24 mouse cellular contexts compared by ENCODE assay signal in the genomic region with DNA sequence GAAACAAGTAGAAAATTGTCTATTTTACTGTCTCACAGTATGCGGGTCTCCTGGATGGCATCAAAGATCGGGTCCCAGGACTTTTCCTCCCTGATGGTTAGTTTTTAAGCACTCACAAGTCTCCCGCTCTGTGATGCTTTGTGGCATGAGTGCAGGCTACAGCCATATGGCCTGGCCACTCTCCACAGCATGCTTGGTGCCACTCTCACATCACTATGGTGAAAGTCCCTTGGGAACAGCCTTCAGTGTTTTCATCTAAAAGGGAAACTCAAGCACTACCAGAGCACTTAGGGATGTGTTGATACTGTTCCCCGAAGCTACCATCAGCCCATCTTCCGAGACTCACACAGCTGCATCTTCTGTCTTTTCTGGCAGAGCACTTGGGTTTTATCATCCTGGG.
DNase-seq lines count a peak whose midpoint lies in the region; ATAC-seq lines count a peak whose summit lies in the region.
"Had no signal": no experiment of that assay in that cellular context is flagged by ENCODE, and none has a peak within 500 bp of the region (broad histone marks: within the 10 kb centered on the region; RNA-seq: fewer than 3 reads in every experiment).

No protein-coding gene starts in this region.

- no peak for DNase-seq in cerebellum, postnatal 36 days
- DNase-seq in hindbrain, embryonic 14.5 days (ENCODE audit: low spot score), result no peak
- peak; percentile 75 for DNase-seq in left cerebral cortex, postnatal 4 days
- no peak for DNase-seq in left cerebral cortex, adult 9 months (ENCODE audit: low spot score in 2 of 2)
- DNase-seq in retina, embryonic 14.5 days (ENCODE audit: low spot score), result peak; percentile 53
- no peak for DNase-seq in retina, postnatal 1 day
- DNase-seq: adrenal gland, adult 8-10 months; adrenal gland, postnatal 36 days; B cell, adult 2 months; cerebellum, adult 2 months; embryo, embryonic 11 days; gastrocnemius, postnatal 36 days; heart, adult 11 months; heart, postnatal 36 days had no signal

- H3K9me3 ChIP-seq in hindbrain, embryonic 14.5 days (ENCODE audit: control insufficient read depth, low read length), result no peaks in the 10 kb centered on the region
- H3K9me3 ChIP-seq in hindbrain, embryonic 13.5 days, result no peaks in the 10 kb centered on the region
- H3K9me3 ChIP-seq: embryonic facial prominence, embryonic 15.5 days; forebrain, embryonic 10.5 days; G1E; heart, embryonic 13.5 days had no signal

- ATAC-seq in cerebellum, adult (ENCODE audit: insufficient number of reproducible peaks, low FRiP score, low TSS enrichment), result peak; percentile 40; the same call in 1 of the 2 replicates
- peak; percentile 11; the same call in 1 of the 2 replicates for ATAC-seq in hindbrain, embryonic 14.5 days (ENCODE audit: low FRiP score)
- ATAC-seq in hindbrain, embryonic 13.5 days (ENCODE audit: low FRiP score), result no peak; the same call in 1 of the 2 replicates
- ATAC-seq: CD4-positive, CD25-positive, alpha-beta regulatory T cell, adult 4 months; forebrain, embryonic 14.5 days; intestine, embryonic 16.5 days had no signal

- no peak overlapping the region for H3K27ac ChIP-seq in hindbrain, embryonic 14.5 days
- no peak overlapping the region for H3K27ac ChIP-seq in hindbrain, embryonic 13.5 days
- H3K27ac ChIP-seq: embryonic facial prominence, embryonic 15.5 days; forebrain, embryonic 10.5 days; heart, embryonic 13.5 days had no signal

- no peak overlapping the region for H3K4me2 ChIP-seq in hindbrain, embryonic 14.5 days (replicated peaks)
- H3K4me2 ChIP-seq in hindbrain, embryonic 13.5 days, result no peak overlapping the region
- H3K4me2 ChIP-seq: embryonic facial prominence, embryonic 15.5 days; heart, embryonic 13.5 days had no signal

- H3K36me3 ChIP-seq in hindbrain, embryonic 14.5 days (replicated peaks; ENCODE audit: control insufficient read depth, insufficient read depth), result no peaks in the 10 kb centered on the region
- no peaks in the 10 kb centered on the region for H3K36me3 ChIP-seq in hindbrain, embryonic 13.5 days
- H3K36me3 ChIP-seq: embryonic facial prominence, embryonic 15.5 days; forebrain, embryonic 10.5 days; G1E; heart, embryonic 13.5 days had no signal

- no peak overlapping the region for H3K9ac ChIP-seq in hindbrain, embryonic 14.5 days
- no peak overlapping the region for H3K9ac ChIP-seq in hindbrain, embryonic 13.5 days
- H3K9ac ChIP-seq: embryonic facial prominence, embryonic 15.5 days; heart, embryonic 13.5 days had no signal

- H3K4me1 ChIP-seq in hindbrain, embryonic 14.5 days (replicated peaks; ENCODE audit: control insufficient read depth, insufficient read depth, low read length), result no peaks in the 10 kb centered on the region
- H3K4me1 ChIP-seq in hindbrain, embryonic 13.5 days (replicated peaks), result 0 out of 2 replicates have a peak, but pooled peaks cover under 1% of the 10 kb centered on the region
- H3K4me1 ChIP-seq: embryonic facial prominence, embryonic 15.5 days; forebrain, embryonic 10.5 days; heart, embryonic 13.5 days had no signal

- no peaks in the 10 kb centered on the region for H3K27me3 ChIP-seq in hindbrain, embryonic 14.5 days (ENCODE audit: control insufficient read depth, insufficient read depth, low read length)
- H3K27me3 ChIP-seq in hindbrain, embryonic 13.5 days, result no peaks in the 10 kb centered on the region
- H3K27me3 ChIP-seq: embryonic facial prominence, embryonic 15.5 days; heart, embryonic 13.5 days had no signal

- WGBS in hindbrain, embryonic 14.5 days, result 82% methylated on average over 5 of the region's 5 CpGs
- WGBS in hindbrain, embryonic 13.5 days, result 85% methylated on average over 5 of the region's 5 CpGs

- H3K4me3 ChIP-seq in hindbrain, embryonic 14.5 days (replicated peaks; ENCODE audit: low read length), result no peak overlapping the region
- no peak overlapping the region for H3K4me3 ChIP-seq in hindbrain, embryonic 13.5 days
- H3K4me3 ChIP-seq: embryonic facial prominence, embryonic 15.5 days; erythroblast, embryonic 14.5 days; forebrain, embryonic 10.5 days; heart, embryonic 13.5 days had no signal

- intact Hi-C loops in left cerebral cortex, postnatal 4 days (cut with DNase I), result no loop called here

Comparison
In these comparisons a context has a peak if more than half of its experiments do, and no peak if none do; other contexts are left out.
1. DNase-seq: peak in left cerebral cortex, postnatal 4 days (single experiment) and retina, embryonic 14.5 days (single experiment); none in cerebellum, postnatal 36 days (0 of 2), hindbrain, embryonic 14.5 days (single experiment), left cerebral cortex, adult 9 months (0 of 2) and retina, postnatal 1 day (single experiment).